Mouse (Mus musculus) liver, embryonic 18 days (tissue): ENCODE results near the gene Ppp2r2d. TPM values are rescaled to one million over a fixed set of nuclear protein-coding genes. Genes with fewer than 3 reads are reported as not detected.

Experiments used
- polyA plus RNA-seq: library from polyadenylated mRNA; depleted of rRNA; stranded (reverse); fragments of >200 nt; gene quantifications from 2 replicates; pipeline ENCODE4 v1.2.3, GENCODE M21; 2012; rRNA removed

The Ppp2r2d gene
- 15.7 and 16.9 TPM in 2 replicates for polyA plus RNA-seq

GRCm38 (mm10) chr7:138845544-138846391 is at the start of gene Ppp2r2d, which contains the start of gene Mapk1ip1:
Ppp2r2d (plus strand) TSS chr7:138846079.
Mapk1ip1 (minus strand) TSS chr7:138846273.

GRCm38 (mm10) chr7:138909277-138910192 is 63.7 kb downstream of the Ppp2r2d start, which contains the start of gene Bnip3:
Bnip3 (minus strand) TSS chr7:138909519.

Other genes with a start within 250 kb of the Ppp2r2d start
- 11.5 and 13.6 TPM in 2 replicates for gene Mapk1ip1, start 194 bp downstream of the Ppp2r2d start, polyA plus RNA-seq
- gene Bnip3, start 63.4 kb downstream of the Ppp2r2d start, polyA plus RNA-seq: 209 and 255 TPM in 2 replicates
- 0.01 and 0.02 TPM in 2 replicates for gene Jakmip3, start 94.7 kb downstream of the Ppp2r2d start, polyA plus RNA-seq
- 0.05 and 0.13 TPM in 2 replicates for gene Dpysl4, start 239.9 kb downstream of the Ppp2r2d start, polyA plus RNA-seq